Mouse (Mus musculus) bone marrow, adult 2 months (tissue): ENCODE measurements around the gene Cnih1.

ENCODE experiments used
- CTCF ChIP-seq: fragments of 200-500 bp; IDR thresholded peaks from 2 replicates; pipeline ENCODE4 v1.5.1; 2011; ENCODE audit warnings: low read length, control low read depth; ENCODE audit not compliant: control insufficient read depth, insufficient read depth
- POLR2A ChIP-seq: fragments of 200-500 bp; IDR thresholded peaks from 2 replicates; pipeline ENCODE4 v1.6.1; 2011; ENCODE audit warnings: low read depth, mild to moderate bottlenecking, control low read depth, low read length, borderline replicate concordance; ENCODE audit not compliant: control insufficient read depth

- no peak for TF ChIP-seq CTCF
- no peak for TF ChIP-seq POLR2A
Measured at GRCm38 (mm10) chr14:46816916-46817622, 28.9 kb upstream of the Cnih1 start.
